Mouse (Mus musculus) spleen, postnatal 4 days (tissue): ENCODE results near the gene Xlr4a.
"Not testable (repeated sequence)": the region's sequence is repeated elsewhere in the genome, so short reads cannot be mapped to it uniquely, and the experiment has no call there.

ENCODE experiments used
- DNase-seq, 2 experiments: peaks; one replicate each; pipeline ENCODE4 v3.0.0; 2022; ENCODE audit warnings: low spot score in 2 of 2

The Xlr4a gene

GRCm38 (mm10) chrX:73082267-73083055 is at the start of gene Xlr4a:
Gene Xlr4a, minus strand, starts transcription at chrX:73082478.
- not testable (repeated sequence) for DNase-seq

DNA sequence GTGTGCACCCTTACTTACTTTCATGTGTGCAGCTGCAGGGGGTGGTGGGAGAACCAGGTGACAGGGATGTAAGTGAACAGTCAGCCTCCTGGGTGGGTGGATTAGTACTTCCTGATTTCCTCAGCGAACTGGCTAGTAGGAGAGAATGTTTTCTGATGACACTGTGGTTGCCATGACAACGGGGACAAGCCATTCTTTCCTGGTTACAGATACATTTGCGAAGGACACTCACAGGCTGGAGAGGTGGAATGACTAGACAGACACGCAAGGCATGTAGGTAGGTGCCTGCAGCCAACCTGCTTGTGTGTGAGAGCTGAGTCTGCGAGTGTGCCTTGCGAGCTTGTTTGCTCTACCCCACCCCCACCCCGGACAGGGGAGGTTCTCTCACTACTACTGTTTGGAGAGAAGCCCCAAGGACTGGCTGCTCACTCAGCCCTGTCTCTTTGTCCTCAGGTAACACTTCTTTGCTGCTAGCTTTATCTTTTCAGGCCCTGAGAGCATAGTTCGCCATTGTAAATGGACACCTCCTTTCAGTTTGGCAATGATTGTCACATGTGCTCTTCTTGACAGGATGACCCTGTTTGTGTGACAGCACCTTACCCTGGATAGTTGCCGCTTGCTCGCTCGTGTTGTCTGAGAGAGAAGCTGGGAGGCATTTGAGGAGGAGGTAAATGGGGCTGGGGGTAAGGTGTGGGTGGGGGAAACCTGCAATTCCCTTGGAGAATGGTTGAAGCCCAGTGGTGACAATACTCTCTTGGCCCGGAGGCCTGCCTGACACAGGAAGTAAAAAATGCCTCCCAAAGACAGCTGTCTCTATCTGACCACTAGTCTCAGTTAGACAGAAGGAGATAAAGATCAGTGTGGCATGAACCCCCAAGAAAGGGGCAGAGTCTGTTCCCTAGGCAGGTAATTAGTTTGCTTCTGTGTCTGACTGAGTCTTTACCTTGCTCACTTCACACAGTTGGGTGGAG is 40.9 kb upstream of the Xlr4a start:
- DNase-seq: not testable (repeated sequence)

GRCm38 (mm10) chrX:73116747-73117146 is 34.5 kb upstream of the Xlr4a start, which contains the start of gene Gm14685:
Gene Gm14685, plus strand, starts transcription at chrX:73117047.
- not testable (repeated sequence) for DNase-seq

DNA sequence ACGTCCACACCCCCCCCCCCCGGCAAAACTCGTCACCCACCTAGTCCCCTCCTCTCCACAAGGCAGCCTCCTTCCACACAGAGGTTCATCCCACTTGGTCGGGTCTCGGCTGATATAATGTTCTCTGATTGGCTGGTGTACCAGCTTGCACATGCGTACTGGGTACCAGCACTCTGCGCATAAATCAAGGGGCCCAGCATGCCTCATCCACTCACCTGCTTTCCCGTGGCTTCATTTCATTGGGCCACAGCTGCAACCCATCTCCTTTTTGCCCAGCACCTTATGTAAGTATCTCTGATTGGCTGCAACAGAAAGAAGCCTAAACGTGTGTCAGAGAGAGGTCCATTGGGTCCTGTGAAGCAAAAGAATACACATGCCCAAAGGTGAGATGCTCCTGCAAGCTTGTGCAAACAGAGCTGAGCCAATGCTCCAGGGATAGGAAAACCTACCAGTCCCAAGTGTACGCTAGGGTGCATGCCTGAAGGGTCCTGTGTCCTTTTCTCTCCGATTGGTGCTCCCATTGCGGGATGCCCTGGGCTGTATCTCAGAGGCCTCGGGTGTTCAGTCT is 14.7 kb upstream of the Xlr4a start, which contains the start of gene Xlr3a:
TSS of gene Xlr3a (minus strand) at position 155 of the 568 bp plus-strand sequence.
- DNase-seq: not testable (repeated sequence)

GRCm38 (mm10) chrX:73066765-73067312 is 15.4 kb downstream of the Xlr4a start:
- not testable (repeated sequence) for DNase-seq

- no peak for DNase-seq
These were observed 17.9 kb downstream of the Xlr4a start, which contains the start of gene Pnma3 for GRCm38 (mm10) chrX:73064415-73064793. Gene Pnma3, plus strand, starts transcription at chrX:73064787.

DNA sequence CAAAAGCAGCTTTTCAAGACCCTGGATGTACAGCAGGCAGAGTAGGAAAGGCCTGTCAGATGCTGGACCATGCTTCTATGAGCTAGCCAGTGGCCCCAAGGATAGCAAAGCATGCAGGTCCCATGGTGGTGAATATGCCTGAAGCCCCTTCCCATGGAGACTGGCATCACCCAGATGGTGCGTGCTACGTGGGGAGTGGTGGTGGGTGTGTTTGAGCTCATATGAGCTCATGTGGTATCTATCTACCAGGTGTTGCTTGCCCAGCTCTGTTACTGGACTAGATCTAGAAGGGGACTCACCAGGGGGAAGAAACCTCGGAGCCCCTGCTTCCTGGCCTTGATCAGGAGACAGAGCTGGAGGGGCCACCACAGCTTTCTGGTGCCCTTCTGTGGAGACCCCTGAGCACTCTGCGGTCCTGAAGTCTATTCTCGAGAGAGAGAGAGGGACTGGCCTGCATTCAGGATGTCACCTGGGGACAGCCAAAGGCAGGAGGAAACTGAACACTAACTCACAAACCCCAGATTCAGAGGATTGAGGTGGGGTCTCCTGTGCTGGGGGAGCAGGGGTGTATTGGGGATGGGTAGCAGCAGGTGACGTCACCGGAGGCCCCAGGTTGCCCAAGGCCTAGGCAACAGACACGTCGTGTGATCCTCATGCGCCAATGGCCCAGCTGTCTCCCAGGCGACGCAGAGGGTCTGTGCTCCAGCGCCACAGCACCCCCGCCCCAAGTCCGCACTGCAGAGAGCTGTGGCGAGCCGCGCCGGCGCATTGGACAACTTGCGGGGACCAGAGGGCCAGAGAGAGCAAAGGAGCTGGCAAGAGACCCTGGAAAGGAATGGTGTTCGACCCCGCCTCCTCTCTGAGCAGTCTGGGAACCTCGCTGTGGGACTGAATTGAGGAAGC is 18.5 kb downstream of the Xlr4a start:
- DNase-seq: no peak

DNA sequence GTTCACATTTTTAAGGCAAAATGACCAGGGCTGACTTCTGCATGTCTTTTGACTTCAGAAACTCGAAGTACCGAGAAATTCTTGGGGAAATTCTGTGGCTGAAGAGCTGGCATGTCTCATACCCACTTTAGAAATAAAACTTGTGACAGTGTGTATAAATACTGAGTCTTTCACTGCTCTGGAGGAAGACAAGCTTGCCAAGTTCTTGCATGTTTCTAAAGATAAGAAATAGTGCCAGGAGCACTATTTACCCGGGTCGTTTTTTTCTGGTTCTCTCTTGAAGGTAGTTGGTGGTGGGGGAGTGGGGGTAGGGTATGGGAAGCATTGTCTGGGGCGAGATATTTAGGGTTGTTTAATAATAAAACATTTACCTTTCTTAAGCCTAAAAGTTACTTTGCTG is 20.0 kb downstream of the Xlr4a start:
- DNase-seq: no peak

DNA sequence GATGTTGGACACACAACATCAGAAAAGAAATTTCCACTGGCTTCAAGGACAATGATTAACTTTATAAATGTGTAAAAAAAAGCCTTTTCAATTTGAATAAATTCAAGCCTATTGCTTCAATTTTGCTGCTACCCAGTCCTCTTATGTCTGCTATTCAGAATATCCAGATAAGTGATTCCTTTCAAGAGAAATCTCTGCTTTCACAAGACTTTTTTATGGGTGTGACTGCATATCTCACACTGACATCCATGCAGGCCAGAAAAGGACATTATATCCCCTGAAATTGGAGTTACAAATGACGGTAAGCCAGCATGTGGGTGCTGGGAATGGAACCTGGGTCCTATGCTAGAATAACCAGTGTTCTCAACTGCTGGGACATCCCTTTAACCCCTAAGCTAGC is 20.8 kb downstream of the Xlr4a start:
- no peak for DNase-seq

GRCm38 (mm10) chrX:73053860-73054563 is 28.3 kb downstream of the Xlr4a start:
- DNase-seq: peak; percentile 85 to 94

GRCm38 (mm10) chrX:73039666-73040065 is 42.6 kb downstream of the Xlr4a start:
- DNase-seq: no peak

DNA sequence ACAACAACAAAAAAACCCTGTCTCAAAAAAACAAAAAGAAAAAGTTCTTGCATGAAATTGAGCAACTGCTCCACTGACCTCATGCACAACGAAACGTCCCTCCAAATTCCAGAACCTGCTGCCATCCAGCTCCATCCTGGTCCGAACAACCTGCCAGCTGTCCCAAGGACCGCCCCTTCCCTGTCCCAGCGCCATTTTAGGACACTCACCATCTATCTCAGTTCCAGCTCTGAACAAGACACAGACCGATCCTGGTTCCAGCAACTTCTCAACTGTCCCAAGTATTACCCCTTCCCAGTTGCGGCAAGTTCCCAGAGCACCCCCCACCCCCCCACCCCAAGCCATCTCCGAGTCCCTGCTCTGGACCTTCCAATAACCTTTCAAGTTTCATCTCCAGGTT is 43.4 kb downstream of the Xlr4a start:
- no peak for DNase-seq

DNA sequence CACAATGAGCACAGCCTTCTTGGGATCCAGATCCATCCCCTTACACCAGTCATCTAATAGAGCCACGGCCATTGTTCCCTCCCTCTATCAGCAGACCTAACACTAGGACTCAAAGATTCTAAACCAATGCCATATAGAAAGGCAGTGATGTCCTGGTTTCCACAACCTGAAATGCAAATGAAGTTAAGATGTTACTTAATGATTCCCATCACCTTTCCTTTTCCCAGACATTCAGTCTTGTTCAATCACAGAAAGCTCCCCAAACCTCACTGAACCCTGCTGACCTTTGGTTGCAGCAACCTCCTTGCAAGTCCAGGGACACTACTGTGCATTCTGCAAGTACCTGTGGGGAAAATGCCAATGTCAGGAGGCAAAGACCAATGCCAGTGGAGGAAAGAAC is 45.3 kb downstream of the Xlr4a start, which contains the start of gene Pnma5:
TSS of gene Pnma5 (minus strand) at position 101 of the 400 bp plus-strand sequence.
- no peak for DNase-seq
